Mouse (Mus musculus) neural tube, embryonic 10.5 days (tissue): ENCODE measurements around the gene Rorc.

ENCODE experiments used
- DNase-seq: peaks from one replicate; pipeline ENCODE4 v3.0.0-alpha.2; 2017; ENCODE audit warnings: low spot score; ENCODE audit errors: extremely low spot score

Gene Rorc

DNA sequence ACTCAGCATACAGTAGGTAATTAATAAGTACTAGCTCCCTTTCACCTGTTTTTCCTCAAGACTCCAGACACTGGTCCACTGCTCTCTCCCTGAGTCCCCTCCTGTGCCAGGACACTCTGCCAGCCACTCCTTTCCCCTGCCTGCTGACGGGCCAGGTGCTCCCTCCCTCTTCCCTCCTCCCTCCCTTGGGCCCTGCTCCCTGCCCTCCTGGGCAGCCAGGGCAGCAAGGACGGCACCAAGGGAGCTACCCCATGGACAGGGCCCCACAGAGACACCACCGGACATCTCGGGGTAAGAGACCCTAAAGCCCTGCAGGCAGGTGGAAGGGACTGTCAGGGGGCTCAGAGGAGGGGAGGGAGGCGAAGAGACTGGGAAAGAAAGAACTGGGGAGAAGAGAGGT, at the start of gene Rorc:
Gene Rorc, plus strand, starts transcription at position 154 of the 400 bp plus-strand sequence.
- no peak for DNase-seq

DNA sequence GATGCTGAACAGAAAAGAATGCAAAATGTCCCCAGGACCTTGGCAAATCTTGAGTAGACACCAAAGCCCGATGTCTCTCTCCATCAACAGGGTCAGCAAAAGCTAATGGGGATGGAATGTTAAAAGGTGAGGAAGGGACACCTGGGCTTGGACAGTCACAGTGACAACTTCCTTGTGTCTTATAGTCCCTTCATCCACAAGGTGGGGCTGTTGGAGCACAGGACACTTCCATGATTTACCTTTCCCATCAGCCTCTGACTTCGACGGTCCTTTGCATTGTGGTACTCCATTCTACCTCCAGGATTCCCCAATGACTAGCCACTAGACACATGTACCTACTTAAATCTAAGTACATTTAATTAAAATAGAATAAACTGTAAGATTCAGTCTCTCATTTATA, 43.9 kb upstream of the Rorc start:
- no peak for DNase-seq

DNA sequence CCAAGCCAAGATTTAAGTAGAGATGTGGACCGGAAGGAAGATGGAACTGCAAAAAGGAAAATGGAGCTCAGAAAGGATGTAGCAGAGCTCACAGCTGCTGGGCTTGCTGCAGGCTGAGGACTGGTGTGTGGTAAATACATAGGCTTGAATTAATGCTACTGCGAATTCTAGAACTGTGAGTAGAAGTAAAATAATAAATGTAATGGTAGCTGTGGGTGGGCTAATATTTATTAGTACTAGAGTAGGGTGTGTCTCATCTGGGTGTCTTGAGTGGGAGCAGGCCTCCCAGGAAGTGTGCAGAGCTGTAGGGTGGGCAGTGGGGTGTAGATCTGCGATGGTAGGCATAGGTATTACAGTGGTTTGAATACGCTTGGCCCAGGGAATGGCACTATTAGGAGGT, 38.2 kb upstream of the Rorc start:
- no peak for DNase-seq

DNA sequence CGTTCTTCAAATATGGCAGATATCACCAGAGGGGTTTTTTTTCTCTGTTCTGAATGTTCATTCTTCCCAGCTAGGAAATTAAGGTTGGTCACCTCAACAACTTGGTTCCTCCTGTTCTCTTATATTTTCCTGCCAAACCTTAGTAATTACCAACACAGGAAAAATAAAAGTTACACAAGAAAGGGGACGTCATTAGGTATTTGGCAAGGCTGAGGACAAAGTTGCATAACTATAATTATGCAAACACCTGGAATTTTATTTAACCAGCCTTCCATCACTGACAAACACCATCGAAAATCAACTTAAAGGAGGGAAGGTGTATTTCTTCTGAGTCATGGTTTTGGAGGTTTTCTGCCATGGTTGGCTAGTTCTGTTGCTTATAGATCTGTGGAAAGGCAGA, 34.1 kb upstream of the Rorc start:
- no peak for DNase-seq

DNA sequence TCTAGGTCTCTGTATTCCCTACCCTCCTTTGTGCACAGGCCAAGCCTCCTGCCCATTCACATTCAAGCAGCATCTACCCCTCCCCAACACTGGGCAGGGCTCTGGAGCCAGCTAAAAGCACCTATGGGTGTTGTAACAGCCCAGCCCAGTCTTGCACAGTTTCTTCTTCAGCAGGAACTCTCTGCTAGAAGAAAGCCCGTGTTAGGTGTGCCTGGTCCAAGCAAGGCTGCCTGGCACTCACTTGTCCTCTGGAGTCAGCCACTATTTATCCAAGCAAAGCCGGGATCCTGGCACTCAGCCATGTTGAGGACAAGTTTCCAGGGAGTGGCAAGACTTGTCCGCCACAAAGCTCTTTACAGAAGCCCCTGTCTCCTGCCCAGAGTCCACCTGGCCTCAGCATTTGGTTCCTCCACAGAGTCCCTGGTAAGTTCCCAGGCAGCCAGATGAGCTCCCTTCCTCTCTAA, 30.6 kb upstream of the Rorc start, which contains the start of gene Them5:
Gene Them5, plus strand, starts transcription at position 141 of the 464 bp plus-strand sequence.
- DNase-seq, result no peak

DNA sequence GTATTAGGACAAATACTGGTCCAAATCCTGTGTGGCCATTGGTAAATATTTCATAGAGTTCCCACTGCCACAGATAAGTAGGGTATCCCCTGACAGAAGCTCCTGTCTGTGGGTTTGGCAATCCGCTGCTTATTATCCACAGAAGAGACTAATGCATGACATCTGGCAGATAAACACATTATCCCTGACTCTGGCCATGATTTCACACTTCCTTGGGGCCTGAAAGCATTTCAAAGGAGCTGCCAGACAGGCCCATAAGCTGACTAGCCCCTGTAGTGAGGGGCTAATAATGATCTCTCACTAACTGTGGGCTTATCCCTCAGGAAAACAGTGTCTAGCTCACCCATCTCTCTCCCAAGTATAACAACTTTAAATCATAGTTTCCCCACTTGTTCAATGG, 30.0 kb upstream of the Rorc start:
- no peak for DNase-seq

DNA sequence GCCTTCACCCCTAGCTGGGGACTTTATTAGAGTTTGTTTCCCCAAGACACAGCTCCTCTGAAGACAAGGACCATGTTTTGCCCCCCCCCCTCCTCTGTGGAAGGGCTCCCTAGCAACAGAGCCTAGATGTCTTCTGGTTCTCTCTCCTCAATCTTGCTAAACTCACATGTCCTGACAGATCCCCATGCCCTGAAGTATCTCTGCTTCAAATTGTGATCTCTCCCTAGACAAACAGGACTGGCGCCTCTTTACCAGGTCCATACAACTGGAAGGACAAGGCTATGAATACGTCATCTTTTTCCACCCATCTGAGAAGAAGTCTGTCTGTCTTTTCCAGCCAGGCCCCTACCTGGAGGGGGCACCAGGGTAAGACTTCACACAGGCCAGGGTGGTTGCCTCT, 28.4 kb upstream of the Rorc start:
- DNase-seq, result no peak

DNA sequence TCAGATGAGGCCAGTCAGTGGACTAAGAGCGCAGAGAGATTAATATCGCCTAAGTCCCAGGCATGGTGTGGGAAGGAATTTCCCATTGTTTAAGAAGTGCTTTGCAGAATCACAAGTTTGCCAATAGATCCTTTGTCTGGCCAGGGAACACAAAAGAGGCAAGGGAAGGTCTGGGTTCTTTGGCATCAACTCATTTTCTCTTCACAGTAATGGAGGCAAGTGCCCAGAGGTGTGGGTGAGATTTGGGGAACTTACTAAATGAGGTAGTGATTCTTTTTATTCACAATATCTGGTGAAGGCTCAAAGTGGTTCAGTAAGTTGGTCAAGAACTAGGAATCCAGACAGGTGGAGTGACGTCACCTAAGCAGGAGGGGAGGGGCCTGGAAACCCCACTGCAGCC, 27.7 kb upstream of the Rorc start:
- no peak for DNase-seq

DNA sequence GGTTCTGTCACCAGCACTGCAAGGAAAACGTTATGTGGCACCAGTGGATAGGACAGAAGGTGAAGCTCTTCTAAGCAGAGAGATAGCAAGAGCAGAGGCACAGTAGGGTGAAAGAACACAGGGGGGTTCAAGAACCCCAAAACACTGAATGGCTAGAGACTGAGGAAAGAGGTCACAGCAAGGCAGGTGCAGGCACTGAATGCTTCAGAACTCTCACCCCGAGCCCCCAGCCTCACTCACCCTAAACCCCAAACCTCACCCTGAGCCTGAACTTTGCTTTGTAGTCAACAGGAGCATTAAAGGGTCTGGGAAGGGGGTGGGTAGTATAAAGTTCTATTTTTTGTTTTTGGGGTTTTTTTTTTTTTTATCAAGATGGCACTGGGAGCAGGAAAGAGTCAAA, 24.4 kb upstream of the Rorc start:
- DNase-seq, result no peak

DNA sequence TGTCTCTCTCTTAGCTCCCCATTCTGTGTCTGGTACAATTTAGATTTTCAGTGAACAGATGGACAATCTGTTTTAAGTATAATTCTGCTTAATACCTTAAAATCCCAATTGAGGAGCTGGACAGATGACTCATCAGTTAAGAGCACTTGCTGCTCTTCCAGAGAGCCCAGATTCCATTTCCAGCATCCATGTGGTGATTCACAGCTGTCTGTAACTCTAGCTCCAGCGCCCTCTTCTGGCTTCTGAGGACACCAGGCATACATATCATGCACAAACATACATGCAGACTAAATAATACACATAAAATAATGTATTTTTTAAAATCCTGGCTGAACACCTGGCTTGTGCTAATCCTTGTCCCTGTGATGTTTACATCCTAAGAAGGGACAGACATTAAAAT, 11.8 kb upstream of the Rorc start:
- DNase-seq, result no peak

DNA sequence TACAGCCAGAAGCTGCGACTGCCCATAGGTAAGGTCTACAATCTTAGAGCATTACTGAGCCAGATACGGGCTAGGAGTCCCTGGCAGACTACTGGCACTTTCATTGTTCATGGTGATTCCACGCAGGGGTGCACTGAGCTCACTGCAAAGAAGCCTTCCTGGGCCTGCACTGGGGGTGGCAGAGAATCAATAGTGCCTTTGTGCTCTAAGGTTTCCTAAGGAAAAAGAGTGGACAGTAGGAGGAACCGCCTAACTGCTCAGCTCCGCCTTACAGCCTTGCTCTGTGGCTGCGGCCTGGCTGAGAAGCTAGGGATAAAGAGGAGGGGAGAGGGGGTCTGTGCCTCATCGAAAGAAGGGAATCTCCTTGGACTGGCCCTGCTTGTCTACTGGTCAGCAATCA, 10.5 kb upstream of the Rorc start, which contains the start of gene C2cd4d:
Gene C2cd4d, plus strand, starts transcription at position 301 of the 400 bp plus-strand sequence.
- no peak for DNase-seq

DNA sequence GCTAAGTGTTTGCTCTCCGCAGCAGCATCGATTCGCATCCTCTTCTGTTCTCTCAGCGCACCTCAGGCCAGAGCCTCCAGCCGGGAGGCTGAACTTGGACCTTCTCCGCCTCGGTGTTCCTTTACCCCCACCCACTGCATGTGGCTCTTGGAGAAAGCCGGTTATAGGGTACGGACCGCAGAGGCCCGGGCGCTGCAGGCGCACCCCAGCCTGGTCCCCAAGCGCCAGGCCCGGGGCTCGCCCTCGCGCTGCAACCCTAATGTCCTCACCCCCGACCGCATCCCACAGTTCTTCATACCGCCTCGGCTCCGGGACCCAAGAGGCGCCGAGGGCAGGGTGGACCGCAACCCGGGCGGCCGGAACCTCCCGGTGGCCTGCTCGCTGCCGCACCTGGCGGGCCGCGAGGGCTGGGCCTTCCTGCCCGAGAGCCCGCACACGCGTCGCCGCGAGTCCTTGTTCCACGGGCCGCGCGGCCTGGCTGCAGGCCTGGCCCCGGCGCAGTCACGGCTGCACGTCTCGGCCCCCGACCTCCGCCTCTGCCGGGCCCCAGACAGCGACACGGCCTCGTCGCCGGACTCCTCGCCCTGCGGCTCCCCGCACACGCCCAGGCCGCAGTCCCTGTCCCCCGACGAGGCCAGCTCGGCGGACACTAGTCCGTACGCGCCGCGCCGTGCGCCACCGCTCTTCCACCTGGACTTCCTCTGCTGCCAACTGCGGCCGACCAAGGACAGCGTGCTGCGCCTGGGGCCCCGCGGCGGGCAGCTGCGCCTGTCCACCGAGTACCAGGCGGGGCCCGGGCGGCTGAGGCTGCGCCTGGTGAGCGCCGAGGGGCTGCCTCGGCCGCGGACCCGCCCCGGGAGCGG, 9.1 kb upstream of the Rorc start:
- DNase-seq, result peak; percentile 74

DNA sequence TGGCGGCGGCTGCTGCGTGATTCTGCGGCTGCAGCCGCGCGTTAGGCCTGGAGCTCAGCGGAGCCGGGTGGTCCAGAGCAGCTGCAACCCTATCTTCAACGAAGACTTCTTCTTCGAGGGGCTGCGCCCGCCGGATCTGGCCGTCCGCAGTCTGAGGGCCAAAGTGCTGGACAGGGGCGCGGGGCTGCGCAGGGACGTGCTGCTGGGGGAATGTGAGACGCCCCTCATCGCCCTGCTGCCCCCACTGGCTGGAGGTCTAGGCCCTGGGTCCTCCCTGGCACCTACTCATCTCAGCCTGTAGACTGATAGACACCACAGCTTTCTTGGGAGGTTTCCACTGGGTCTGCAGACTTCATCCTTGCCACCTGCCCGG, 8.5 kb upstream of the Rorc start:
- DNase-seq, result no peak

DNA sequence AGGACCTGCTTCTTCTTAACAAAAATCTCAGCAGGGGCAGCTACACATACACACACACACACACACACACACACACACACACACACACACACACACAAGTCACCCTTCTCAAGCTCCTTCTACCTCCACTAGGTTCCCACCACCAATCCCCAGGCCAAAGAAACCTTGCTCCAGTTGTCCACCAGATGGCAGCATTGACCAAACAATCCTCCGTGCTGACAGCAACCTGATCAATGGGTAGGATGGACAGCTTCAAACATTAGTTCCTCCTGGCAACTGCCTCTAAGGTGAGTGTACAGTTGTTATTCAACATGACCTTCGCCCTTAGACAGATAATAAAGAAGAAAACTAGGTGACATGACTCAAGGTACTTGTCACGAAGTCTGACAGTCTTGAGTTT, 5.8 kb upstream of the Rorc start:
- peak; percentile 84 for DNase-seq

DNA sequence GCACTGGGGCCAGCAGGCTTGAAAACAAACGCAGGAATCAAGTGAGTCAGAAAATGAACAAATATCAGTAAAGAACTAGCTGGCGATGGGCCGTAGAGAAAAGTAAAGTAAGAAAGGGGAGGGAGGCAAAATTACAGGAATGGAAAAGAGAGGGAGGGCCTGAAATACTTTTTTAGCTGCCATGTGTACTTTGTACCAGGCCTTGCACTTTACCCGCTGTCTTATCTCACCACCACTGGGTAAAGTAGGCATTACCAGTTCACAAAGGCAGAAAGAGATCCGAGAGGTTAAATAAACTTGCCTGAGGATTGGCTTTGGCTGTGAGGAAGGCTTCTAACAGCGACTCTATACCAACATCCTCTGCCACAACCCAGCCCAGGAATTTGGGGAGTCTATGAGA, 5.1 kb upstream of the Rorc start:
- no peak for DNase-seq

DNA sequence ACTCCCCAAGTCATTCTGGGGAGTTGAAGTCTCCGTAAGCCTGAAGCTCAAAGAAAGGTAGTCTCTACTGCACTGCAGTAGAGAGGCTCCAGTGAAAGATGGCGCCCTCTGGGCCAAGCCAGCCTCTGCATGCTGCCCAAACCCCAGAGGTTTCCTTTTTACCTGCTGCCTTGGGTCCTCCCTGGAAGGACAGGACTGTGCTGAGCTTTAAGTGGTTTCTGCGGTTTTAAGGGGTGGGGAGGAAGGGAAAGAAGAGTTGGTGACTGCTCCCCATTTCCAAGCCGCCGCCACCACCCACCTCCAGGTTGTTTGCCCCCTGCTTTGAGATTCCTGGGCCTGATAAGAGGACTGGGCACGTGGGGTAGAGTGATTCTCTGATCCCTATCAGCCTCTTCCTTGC, 4.0 kb upstream of the Rorc start:
- DNase-seq, result no peak

DNA sequence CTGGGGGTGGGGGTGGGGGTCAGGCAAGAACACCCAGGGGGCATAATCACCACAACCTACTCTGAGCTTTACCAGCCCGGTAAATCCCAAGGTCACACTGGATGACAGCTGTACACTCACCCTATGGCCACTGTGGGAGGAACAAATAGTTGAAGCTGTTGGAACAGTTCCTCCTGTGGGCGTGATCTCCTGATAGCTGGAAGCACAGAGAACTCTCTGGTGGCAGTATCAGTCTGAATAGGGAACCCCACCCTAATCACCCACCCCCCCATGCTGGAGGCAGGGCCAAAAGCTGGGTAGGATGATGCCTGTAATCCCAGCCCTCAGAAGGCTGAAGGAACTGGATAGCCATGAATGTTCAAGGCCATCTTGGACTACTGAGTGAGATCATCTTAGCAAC, 2.9 kb upstream of the Rorc start:
- no peak for DNase-seq

DNA sequence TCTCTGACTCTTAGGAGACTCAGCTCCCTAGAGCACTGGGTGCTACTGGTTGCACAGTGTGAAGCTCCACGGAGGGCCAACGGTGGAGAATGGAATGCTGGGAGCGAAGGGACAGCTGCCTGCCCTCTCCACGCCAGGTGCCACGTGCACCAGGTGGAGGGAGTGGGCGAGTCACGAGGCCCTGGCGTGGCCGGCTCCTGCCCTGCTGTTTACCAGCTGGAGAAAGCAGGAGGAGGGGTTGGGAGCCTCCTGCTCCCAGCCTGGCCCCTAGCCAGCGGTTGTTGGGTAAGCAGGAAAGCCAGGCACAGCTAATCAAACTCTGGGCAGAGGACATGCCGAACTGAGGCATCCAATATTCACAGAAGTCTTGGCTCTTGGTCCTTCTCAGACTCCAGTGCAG, 957 bp upstream of the Rorc start:
- DNase-seq, result no peak

DNA sequence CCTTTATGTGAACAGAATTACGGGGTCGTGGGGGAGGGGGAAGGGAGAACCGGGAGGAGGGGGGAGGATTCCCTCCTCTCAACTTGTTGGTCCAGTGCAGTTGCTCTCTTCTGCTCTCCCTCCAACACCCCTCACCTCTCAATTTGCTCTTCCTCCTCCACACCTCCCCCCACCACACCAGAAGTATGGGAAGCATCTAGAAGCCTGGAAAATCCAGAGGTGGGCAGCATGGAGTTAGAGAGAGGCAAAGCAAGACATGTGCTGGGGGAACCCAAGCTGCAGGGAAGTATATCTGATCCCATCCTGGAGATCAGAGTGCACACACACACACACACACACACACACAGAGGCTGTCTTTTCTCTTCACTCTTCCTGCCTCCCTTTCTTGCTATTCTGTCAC, 556 bp upstream of the Rorc start:
- DNase-seq, result no peak

DNA sequence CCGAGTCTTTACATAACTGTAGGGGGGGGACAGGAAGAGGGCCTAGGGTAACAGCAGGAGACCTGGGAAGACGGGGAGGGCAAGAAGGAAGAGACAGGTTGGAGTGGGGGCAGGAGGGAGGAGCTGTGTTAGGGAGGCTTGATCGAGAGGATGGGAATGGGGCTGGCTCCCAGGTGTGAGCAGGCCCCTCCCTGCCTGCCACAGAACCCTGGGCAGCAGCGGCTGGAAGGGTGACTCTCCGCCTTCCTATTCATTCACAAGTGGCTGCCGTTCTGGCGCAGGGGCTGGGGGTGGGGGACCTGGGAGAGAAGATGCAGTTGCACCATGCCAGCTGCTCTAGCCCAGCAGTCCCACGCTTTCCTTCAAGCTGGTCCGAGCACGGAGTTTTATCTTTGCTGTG, 496 bp downstream of the Rorc start:
- DNase-seq, result no peak

DNA sequence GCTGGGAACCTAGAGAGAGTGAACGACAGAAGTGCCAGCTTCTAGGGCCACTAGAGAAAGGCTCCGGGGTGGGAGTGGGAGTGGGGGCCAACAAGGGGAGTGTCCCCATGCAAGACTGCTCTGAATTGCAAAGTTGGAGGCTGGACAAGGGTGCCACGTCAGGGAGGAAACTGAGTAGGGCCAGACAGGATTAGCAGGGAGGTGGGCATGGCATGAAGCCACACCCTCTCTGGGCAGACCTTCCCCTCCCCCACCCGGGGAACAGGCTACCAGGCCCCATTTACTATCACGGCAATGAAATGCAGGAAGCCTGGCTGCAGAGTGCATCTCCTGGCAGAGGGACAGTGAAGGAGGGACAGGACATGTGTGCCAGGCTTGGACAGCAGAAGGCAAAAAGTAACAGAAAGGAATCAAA, 1.0 kb downstream of the Rorc start:
- DNase-seq, result peak; percentile 29

DNA sequence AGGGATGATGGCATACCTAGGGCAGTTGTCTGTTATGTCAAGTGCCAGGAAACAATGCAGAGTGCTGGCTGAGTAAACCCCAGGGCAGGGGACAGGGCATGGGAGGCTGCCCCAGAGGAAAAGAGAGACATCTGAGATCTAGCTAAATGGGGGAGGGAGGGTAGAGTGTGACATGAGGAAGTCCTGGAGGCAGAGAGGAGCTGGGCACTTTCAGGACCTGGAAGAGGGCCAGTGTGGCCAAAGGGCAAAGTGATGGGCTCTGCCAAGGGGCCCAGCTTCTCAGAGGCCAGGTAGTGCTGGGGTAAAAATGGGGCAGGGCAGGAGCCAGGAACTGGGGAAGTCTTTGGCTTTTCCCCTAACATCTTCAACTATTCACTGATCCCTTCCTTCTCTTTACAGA, 2.0 kb downstream of the Rorc start:
- no peak for DNase-seq

DNA sequence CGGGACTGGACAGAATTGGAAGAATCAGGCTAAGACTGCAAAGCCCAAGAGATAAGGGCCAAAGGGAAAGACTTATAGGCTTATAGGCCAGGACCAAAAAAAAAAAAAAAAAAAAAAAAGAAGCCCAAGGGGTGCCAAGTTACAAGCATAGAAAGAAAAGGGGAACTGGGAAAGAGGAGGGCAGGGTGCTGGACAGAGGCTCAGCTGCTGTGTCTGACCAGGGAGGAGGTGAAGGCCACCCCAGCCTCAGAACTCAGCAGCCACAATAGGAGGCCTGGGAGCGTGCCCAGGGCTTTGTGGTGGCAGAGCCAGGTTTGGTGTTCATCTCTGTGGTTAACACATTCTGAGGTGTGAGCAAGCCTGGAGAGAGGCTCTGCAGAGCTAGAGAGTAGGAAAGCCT, 2.6 kb downstream of the Rorc start:
- no peak for DNase-seq
